Mouse (Mus musculus): ENCODE data around the gene St6galnac5. TPM values are rescaled to one million over a fixed set of nuclear protein-coding genes. Genes with fewer than 3 reads are reported as not detected.

St6galnac5 gene
- total and polyA plus RNA-seq, 3 experiments, result 0.33 TPM; not detected in 2

- Histone ChIP-seq H3K9me3 (replicated peaks) (no peaks in the 10 kb centered on the region), H3K4me3 (ENCODE audit: low read depth, low read length) (no peak overlapping the region), H3K27me3 (ENCODE audit: insufficient read depth, low read length) (no peaks in the 10 kb centered on the region), H3K36me3 (replicated peaks) (no peaks in the 10 kb centered on the region), H3K4me1 (ENCODE audit: insufficient read depth, low read depth, low read length) (no peaks in the 10 kb centered on the region)
- DNase-seq (ENCODE audit: low spot score), result no peak
- TF ChIP-seq POLR2AphosphoS5 (IDR thresholded peaks at IDR 0.05; ENCODE audit: insufficient replicate concordance, low read depth, low read length) (no peak), GATA2 (IDR thresholded peaks at IDR 0.05; ENCODE audit: borderline replicate concordance, low read depth, low read length) (no peak), GATA1 (IDR thresholded peaks at IDR 0.05; ENCODE audit: borderline replicate concordance, low read length) (no peak), TAL1 (conservative IDR thresholded peaks at IDR 0.05; ENCODE audit: low read depth, low read length) (no peak), CTCF (IDR thresholded peaks at IDR 0.05; ENCODE audit: low read depth, low read length) (no peak)
- no peak for ATAC-seq (ENCODE audit: extremely low read depth, insufficient number of reproducible peaks, low FRiP score, poor library complexity, severe bottlenecking)
Observed at GRCm38 (mm10) chr3:152925364-152925763, 56.7 kb downstream of the St6galnac5 start.

- Histone ChIP-seq H3K9me3 (replicated peaks) (no peaks in the 10 kb centered on the region), H3K4me3 (ENCODE audit: low read depth, low read length) (no peak overlapping the region), H3K27me3 (ENCODE audit: insufficient read depth, low read length) (0 out of 2 replicates have a peak, but pooled peaks cover 2% of the 10 kb centered on the region), H3K36me3 (replicated peaks) (no peaks in the 10 kb centered on the region), H3K4me1 (ENCODE audit: insufficient read depth, low read depth, low read length) (no peaks in the 10 kb centered on the region)
- DNase-seq (ENCODE audit: low spot score) (no peak), ATAC-seq (ENCODE audit: extremely low read depth, insufficient number of reproducible peaks, low FRiP score, poor library complexity, severe bottlenecking) (no peak)
- TF ChIP-seq GATA2 (IDR thresholded peaks at IDR 0.05; ENCODE audit: borderline replicate concordance, low read depth, low read length), result no peak
- TF ChIP-seq CTCF (IDR thresholded peaks at IDR 0.05; ENCODE audit: low read depth, low read length), result no peak
- no peak for TF ChIP-seq TAL1 (conservative IDR thresholded peaks at IDR 0.05; ENCODE audit: low read depth, low read length)
- TF ChIP-seq GATA1 (IDR thresholded peaks at IDR 0.05; ENCODE audit: borderline replicate concordance, low read length), result no peak
- no peak for TF ChIP-seq POLR2AphosphoS5 (IDR thresholded peaks at IDR 0.05; ENCODE audit: insufficient replicate concordance, low read depth, low read length)
Observed at GRCm38 (mm10) chr3:152923530-152923929, 58.5 kb downstream of the St6galnac5 start.

DNA sequence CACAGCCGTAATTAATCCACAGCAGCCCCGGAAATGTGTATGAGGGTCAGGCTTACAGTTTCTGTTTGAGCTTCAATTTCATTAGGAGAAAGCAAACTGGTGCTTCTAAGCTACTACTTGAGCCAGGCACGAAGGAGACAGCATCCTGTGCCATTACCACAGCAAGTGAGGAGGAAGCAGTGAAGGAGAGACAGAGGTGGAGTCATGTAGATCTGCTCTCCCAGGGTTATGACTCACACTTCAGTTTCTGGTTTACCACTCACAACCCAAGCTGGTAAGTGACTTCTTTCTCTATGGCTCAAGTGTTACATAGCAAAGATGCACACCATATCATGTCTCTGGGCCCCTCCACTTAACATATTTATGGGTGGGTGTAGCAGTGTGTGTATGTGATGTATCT lies 61.7 kb downstream of the St6galnac5 start:
- Histone ChIP-seq H3K9me3 (replicated peaks) (no peaks in the 10 kb centered on the region), H3K4me3 (ENCODE audit: low read depth, low read length) (no peak overlapping the region), H3K27me3 (ENCODE audit: insufficient read depth, low read length) (0 out of 2 replicates have a peak, but pooled peaks cover 2% of the 10 kb centered on the region), H3K36me3 (replicated peaks) (no peaks in the 10 kb centered on the region), H3K4me1 (ENCODE audit: insufficient read depth, low read depth, low read length) (no peaks in the 10 kb centered on the region)
- TF ChIP-seq GATA1 (IDR thresholded peaks at IDR 0.05; ENCODE audit: borderline replicate concordance, low read length) (no peak), TAL1 (conservative IDR thresholded peaks at IDR 0.05; ENCODE audit: low read depth, low read length) (no peak), GATA2 (IDR thresholded peaks at IDR 0.05; ENCODE audit: borderline replicate concordance, low read depth, low read length) (no peak), CTCF (IDR thresholded peaks at IDR 0.05; ENCODE audit: low read depth, low read length) (no peak), POLR2AphosphoS5 (IDR thresholded peaks at IDR 0.05; ENCODE audit: insufficient replicate concordance, low read depth, low read length) (no peak)
- ATAC-seq (ENCODE audit: extremely low read depth, insufficient number of reproducible peaks, low FRiP score, poor library complexity, severe bottlenecking) (no peak), DNase-seq (ENCODE audit: low spot score) (no peak)

DNA sequence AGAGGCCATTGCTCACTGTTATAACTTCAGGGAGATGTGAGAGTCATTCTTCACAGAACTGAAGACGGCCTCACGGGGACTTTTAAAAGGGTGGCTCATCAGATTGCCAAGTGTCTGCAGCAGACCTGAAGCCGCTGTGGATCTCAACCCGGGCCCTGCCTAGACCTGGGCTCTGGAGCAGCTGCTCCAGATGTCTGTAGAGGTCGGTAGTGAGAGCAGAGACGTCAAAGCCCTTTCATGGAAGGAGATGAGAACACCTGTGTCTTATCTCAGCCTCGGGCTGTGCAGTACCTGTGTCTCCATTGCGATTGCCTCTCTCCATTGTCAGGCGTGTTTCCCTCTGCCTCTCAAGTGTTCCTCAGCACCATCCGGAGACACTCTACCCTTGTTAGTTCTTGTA lies 62.9 kb downstream of the St6galnac5 start:
- Histone ChIP-seq H3K36me3 (replicated peaks) (no peaks in the 10 kb centered on the region), H3K4me1 (ENCODE audit: insufficient read depth, low read depth, low read length) (no peaks in the 10 kb centered on the region), H3K4me3 (ENCODE audit: low read depth, low read length) (no peak overlapping the region), H3K27me3 (ENCODE audit: insufficient read depth, low read length) (0 out of 2 replicates have a peak, but pooled peaks cover 2% of the 10 kb centered on the region), H3K9me3 (replicated peaks) (no peaks in the 10 kb centered on the region)
- TF ChIP-seq GATA2 (IDR thresholded peaks at IDR 0.05; ENCODE audit: borderline replicate concordance, low read depth, low read length), result no peak
- no peak for TF ChIP-seq TAL1 (conservative IDR thresholded peaks at IDR 0.05; ENCODE audit: low read depth, low read length)
- no peak for TF ChIP-seq CTCF (IDR thresholded peaks at IDR 0.05; ENCODE audit: low read depth, low read length)
- no peak for TF ChIP-seq POLR2AphosphoS5 (IDR thresholded peaks at IDR 0.05; ENCODE audit: insufficient replicate concordance, low read depth, low read length)
- TF ChIP-seq GATA1 (IDR thresholded peaks at IDR 0.05; ENCODE audit: borderline replicate concordance, low read length), result no peak
- DNase-seq (ENCODE audit: low spot score) (no peak), ATAC-seq (ENCODE audit: extremely low read depth, insufficient number of reproducible peaks, low FRiP score, poor library complexity, severe bottlenecking) (no peak)

DNA sequence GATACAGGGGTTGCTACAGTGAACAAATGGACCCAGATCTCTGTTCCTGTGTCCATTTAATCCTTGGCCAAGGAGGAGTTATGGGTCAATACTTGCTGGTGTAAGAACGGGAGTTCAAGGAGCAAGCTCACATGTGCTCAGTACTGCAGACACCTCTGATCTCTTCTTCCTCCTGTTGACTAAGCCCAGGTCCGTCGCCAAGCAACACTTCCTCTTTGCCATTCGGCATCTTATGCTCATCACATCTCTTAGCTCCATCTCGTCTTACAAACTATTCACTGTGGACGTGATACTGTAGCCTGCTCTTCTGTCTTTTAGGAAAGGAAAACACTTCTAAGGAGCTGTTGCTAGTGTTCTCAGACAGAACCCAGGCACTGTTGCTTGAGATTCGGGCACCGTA lies 64.5 kb downstream of the St6galnac5 start:
- Histone ChIP-seq H3K36me3 (replicated peaks) (no peaks in the 10 kb centered on the region), H3K4me1 (ENCODE audit: insufficient read depth, low read depth, low read length) (no peaks in the 10 kb centered on the region), H3K27me3 (ENCODE audit: insufficient read depth, low read length) (0 out of 2 replicates have a peak, but pooled peaks cover 2% of the 10 kb centered on the region), H3K4me3 (ENCODE audit: low read depth, low read length) (no peak overlapping the region), H3K9me3 (replicated peaks) (no peaks in the 10 kb centered on the region)
- TF ChIP-seq GATA2 (IDR thresholded peaks at IDR 0.05; ENCODE audit: borderline replicate concordance, low read depth, low read length) (no peak), TAL1 (conservative IDR thresholded peaks at IDR 0.05; ENCODE audit: low read depth, low read length) (no peak), CTCF (IDR thresholded peaks at IDR 0.05; ENCODE audit: low read depth, low read length) (no peak)
- no peak for ATAC-seq (ENCODE audit: extremely low read depth, insufficient number of reproducible peaks, low FRiP score, poor library complexity, severe bottlenecking)
- DNase-seq (ENCODE audit: low spot score), result no peak

DNA sequence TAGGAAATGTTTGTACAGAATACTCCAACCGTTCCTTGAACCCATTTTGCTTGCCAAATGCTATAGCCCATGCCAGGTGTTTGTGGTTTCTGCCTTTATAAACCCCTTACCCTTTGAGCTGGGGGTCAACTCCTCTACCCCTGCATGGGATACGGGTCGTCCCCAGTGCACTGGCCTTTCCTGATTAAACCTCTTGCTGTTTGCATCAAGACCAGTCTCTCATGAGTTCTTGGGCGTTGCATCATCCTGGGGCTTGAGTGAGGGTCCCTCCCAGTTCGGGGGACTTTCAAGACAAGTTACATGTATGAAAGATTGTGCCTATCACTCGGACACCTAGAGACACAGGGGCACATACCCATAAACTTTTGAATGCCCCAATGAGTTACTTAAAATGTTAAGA lies 67.7 kb downstream of the St6galnac5 start:
- Histone ChIP-seq H3K36me3 (replicated peaks) (no peaks in the 10 kb centered on the region), H3K4me1 (ENCODE audit: insufficient read depth, low read depth, low read length) (no peaks in the 10 kb centered on the region), H3K9me3 (replicated peaks) (no peaks in the 10 kb centered on the region), H3K4me3 (ENCODE audit: low read depth, low read length) (no peak overlapping the region), H3K27me3 (ENCODE audit: insufficient read depth, low read length) (peaks cover 2% of the 10 kb centered on the region; the same call in 1 of the 2 replicates)
- ATAC-seq (ENCODE audit: extremely low read depth, insufficient number of reproducible peaks, low FRiP score, poor library complexity, severe bottlenecking), result no peak
- TF ChIP-seq TAL1 (conservative IDR thresholded peaks at IDR 0.05; ENCODE audit: low read depth, low read length) (no peak), POLR2AphosphoS5 (IDR thresholded peaks at IDR 0.05; ENCODE audit: insufficient replicate concordance, low read depth, low read length) (no peak), GATA1 (IDR thresholded peaks at IDR 0.05; ENCODE audit: borderline replicate concordance, low read length) (no peak), GATA2 (IDR thresholded peaks at IDR 0.05; ENCODE audit: borderline replicate concordance, low read depth, low read length) (no peak), CTCF (IDR thresholded peaks at IDR 0.05; ENCODE audit: low read depth, low read length) (no peak)
- no peak for DNase-seq (ENCODE audit: low spot score)

All from G1E (cell line).